Mouse (Mus musculus) spleen, postnatal 4 days (tissue): ENCODE results near the gene Pdzd8.

Experiments
- DNase-seq, 2 experiments: peaks; one replicate each; pipeline ENCODE4 v3.0.0; 2022; ENCODE audit warnings: low spot score in 2 of 2

Pdzd8 gene

DNA sequence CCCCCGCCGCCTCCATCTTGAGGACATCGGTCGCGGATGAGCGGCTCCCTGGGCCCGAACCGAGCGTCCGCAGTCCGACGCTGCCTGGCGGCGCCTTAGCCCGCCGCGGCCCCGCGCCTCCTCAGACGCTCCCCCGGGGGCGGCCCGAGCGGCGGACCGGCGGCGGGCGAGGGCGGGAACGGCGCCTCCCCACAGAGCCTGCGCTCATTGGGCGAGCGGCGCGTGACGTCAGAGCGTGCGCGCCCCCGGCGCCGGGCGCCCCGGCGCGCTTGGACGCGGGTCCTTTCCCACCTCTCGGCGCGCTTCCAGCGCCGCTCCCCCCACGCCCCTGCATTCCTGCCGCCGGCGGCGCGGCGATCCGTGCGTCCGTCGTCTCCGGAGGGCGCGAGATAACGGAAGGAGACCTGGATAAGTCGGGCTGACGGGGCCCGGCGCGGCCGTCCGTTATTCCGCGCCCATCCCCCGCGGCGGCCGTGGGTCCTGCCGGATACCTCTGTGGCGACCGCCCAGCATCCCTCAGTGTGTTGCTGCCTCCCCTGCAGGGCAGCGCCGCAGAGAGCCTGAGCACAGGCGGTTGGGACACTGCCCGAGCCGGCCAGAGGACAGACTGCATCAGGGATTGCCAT is at the start of gene Pdzd8:
Gene Pdzd8 (minus strand): TSS at position 123 of the 626 bp plus-strand sequence.
- DNase-seq: peak; percentile 89 to 95

DNA sequence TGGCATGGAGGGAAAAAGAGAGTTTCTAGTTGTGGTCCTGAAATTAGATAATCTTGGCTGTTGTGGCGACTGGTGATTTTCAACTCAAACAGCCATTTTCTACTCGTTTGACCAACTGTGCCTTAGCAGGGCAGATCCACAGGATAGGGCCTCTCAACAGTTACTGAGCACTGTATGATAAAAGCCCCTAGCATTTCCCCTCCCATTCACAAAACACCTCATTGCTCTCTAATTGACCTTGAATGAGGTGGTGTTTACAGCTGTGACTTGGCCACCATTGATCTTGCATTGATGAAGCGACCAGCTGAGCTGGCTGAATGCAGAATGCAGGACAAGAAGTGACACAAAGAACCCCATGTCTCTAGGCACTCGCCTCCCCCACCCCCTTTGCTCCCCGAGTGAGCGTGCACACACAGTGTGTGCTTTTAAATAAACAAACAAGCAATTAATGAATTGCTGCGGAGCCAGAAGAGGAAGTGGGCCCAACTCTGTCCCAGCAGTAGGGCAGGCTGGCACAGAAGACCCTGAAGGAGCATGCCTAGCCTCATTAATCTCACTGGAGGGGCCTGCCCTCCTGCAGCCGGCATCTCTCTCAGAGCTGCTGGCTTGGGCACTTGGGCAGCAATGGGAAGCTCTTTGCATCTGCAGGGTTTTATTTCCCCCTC is 48.3 kb upstream of the Pdzd8 start:
- DNase-seq: no peak

DNA sequence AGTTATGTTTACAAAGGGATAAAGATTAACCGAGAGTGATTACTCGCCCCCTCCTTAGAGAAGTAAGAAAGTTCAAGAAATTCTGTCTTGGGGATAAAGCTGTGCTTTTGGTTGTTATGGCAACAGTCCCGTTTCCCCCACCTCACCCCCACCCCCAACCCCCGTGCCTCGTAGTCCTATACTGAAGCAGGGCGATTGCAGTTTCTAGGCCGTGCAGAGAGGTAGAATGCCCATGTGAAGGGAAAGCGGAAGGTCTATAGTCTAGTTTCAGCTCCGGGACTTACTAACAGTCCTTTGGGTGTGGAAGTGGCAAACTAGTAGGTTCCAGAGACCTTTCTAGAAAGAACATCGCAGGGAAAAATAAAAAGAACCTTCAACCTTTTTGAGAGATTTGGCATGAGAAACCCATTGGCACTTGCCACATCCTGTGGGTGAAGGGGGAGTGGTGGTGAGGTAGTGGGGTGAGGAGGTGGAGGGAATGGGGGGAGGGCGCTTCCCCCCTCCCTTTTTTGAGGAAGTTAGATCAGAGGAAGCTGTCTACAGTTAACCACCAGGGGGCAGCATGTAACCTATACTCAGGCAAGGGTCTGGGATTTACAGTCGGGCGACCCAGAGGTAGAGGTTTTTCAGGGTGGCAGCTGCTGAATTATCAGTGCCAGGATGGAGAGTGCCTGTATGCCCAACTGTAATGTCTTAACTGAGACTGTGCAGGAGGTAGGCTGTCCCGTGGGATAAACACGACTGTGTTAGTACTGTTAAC is 43.4 kb upstream of the Pdzd8 start:
- DNase-seq: peak; percentile 72 to 86

DNA sequence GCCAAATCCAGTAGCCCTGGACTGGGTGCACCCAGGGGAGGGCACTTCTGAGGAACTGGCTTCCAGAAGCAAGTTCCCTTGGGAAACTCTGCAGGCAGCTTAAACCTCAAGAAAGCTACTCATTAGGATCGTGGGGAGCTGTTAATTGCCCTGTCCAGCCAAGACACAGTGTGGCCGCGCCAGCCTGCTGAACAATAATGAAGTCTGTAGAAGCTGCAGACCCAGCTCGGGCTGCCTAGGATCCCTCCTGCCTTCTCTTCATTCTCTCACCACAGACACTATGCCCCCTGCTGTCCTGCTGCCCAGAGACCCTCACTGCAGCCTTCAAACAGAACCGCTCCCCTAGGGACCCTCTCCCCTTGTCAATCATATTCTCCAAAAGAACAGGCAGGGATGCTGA is 42.8 kb upstream of the Pdzd8 start:
- no peak for DNase-seq

DNA sequence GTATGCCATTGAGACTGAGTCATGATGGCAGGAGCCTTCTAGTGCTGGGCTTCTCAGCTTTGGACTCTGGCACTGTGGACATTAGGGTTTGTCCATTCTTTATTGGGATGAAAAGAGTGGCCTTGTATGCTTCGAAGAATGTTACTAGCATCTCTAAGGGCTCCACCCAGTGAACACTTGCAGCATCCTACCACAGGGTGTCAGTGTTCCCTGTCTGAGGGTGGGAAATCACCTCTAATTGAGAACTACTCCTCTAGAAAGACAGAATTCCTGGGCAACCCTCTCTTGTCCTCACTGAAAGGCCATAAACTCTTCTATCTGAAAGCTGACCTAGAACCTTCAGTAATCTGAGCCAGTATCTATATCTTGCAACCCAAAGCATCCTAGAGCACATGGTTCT is 41.6 kb upstream of the Pdzd8 start:
- DNase-seq: peak in 1 of 2 experiments; percentile 33

DNA sequence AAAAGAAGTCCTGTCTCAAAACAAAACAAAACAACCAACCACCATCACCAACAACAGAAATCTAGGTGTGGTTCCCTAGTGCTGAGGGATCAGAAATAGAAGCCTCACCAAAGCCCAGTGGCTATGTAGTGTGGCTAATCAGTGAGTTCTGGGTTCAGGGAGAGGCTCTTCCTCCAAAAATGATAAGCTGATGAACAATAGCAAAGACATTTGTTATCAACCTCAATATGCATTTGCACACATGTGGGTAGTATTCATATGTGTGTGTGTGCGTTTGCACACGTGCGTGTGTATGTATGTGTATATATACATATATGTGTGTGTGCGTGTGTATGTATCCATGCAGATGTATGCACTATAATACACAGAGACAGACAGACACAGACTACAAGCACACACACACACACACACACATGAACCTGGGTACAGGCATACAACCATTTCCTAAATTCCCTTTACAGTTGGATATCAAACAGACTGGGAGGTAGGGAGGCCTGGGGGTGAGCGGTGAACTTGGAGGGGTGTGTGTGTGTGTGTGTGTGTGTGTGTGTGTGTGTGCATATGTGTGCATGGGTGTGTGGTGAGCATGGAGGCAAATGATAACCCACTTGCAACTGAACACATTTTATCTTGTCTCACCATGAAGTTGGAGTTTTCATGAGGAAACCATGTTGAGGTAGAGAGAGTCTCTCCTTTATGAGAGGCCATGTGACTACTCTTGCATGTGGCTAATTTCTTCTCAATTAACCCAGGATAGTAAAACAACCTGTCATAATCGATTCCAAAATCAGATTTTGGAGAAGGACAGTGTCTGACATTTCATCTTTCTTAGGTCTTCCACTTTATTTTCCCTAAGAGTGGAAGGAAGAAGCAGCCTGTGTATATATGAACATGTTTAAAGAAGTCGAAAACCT is 39.3 kb upstream of the Pdzd8 start:
- no peak for DNase-seq

DNA sequence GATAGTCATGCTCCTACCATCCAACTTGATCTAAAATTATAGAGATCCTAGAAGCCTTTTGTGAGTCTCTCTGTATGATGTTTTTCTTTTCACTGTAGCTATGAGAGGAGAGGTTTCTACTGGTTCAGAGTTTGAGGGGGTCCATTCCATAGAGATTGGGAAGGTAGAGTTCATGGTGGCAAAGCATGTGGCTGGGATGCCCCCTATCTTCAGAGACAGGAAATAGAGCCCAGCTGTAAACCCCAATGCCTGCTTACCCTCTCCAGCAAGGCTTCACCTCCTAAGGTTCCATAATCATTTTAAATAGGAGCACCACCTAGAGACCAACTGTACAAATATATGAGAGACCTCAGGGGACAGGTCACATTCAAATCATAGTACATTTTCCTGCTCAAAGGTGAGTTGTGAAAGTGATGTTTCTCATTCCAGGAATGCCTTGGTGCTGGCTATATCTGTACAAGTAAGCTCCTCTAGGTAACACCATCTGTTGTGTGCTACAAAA is 36.9 kb upstream of the Pdzd8 start:
- no peak for DNase-seq

DNA sequence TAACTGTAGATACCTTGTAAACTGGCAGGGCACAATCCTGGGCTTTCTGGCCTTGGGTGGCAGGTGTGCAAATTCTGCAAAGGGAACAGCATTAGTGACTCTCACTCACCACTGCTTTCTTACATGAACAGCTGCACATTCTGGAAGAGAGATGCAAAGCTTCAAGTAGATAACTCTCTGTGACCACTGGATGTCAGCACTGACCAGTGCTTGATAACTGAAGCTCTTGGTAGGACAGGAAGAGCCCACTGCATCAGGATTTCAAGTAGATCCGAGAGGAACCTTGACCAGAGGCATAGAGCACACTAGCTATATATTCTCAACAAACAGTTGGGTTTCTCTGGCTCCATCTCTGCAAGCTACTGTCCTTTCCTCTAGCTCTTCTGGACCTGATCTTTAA is 34.4 kb upstream of the Pdzd8 start:
- no peak for DNase-seq

DNA sequence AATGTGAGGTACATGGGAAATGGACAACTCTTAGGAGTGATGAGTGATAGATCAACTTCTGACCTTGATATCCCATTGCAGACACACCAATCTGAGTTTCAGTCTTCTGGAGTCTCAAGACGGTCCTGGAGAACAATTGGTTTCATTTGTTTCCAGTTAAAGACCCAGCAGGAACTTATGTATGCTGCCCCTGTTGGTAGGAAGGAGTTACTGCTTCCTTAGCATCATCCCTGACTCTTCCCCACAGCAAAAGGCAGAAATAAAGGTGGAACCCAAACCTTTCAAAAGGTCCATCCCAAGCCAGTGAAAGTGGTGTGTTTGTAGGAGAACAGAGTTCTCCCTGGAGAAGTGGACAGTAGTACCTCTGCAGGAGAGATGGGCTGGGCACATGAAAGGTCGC is 30.9 kb upstream of the Pdzd8 start:
- DNase-seq: no peak

DNA sequence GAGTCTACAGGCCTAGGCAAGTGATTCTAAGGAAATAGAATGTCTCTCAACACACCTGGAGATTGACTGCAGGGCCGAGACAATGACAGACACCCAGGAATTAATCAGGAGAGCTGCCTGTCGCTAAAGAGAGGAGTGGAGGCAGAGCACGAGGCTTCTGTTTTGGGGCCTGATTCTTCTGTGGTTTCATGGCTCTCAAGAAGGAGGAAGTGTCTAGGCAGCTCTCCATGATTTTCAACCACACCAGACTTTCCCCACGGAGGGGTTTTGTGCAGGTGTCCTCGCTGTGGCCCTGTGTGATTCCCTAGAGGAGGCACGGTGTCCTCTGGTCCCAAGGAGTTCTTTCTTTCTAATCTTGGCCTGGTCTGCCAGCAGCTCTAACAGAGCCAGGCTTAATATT is 29.4 kb upstream of the Pdzd8 start:
- no peak for DNase-seq

DNA sequence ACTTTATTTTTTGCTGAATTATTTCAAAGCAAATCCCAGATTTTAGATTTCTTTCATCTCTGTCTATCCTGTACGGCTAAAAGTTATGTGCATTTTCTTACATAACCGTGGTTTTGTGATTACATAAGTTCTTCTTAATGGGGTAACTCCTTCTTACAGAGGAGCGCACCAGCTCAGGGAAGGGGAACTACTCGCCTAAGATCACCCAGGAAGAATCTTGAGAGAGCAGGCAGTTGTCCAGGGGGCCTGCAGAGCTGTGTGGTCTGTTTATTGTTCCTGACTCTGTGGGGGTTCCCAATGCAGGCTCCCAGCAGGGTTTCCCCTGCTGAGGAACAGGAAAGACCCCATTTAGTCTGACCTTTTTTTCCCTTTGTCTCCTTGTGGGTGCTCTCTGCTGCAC is 27.3 kb upstream of the Pdzd8 start:
- DNase-seq: no peak

DNA sequence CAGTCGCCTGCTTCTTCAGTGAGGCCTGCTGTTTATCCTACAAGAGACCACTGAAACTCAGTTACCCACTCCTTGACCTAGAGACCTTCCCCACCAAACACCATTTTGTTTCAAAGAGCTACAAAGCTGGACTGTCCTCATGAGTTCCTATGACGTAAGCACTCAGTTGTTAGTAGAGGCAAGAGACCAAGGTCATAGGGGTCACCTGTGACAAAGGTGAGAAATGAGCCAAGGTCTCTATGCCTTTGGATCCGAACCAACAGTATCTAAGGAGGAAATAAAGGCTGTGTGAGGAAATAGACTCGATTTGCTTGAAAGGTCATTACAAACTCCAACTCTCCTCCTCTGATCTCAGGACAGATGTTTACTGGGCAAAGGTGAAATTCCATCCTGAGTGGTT is 25.4 kb upstream of the Pdzd8 start:
- no peak for DNase-seq

DNA sequence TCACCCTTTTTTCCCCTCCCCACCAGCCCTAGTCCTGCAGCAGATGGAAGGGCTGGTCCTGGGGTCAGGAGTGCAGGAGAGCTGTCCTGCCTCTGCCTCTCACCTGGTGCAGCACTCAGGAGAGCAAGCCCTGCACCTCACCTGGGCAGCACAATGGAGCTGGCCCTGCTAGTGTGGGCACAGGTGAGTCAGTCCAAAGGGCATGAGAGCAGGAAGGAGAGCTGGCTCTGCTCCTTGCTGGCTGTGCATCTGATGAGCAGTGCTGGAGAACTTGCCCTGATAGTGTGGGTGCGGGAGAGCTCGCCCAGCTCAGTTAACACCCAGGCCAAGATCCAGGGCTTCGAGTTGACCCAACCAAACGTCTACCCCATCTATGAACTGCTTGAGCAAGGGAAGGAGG is 22.3 kb upstream of the Pdzd8 start:
- DNase-seq: no peak

DNA sequence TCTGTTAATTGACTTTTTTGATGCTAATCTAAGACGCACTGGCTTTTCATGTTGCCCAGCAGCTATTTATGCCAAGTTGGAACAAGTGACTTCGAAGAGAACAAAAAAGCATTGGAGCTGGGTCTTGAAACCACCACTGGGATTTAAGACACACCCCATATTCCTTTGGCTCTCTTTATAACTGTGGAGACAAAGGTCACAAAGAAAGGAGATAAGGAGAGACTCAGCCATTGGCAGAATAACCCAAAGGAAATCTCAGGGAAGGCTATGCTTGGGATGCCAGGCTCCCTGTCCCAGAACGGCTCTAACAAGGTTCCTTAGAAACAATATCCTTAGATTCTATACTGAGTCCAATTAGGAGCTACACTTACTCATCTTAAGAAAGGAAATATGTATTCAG is 21.1 kb upstream of the Pdzd8 start:
- no peak for DNase-seq

DNA sequence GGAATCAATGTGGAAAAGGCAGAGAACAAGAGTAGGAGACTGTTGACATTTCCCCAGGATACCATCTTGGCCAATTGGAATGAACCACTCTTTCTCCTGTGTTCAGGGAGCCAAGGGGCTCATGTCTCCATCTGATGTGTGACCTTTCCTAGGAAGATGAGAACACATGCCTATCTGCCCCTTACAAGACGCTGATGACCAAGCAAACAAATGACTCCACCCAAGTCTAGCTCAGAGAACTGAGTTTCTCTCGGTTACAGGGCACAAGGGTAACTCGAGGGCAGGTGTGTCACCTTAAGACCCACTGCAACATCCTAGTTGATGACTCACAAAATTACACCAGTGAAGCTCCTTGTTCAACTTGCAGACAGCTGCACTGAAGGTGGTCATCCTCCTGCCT is 18.1 kb upstream of the Pdzd8 start:
- no peak for DNase-seq

DNA sequence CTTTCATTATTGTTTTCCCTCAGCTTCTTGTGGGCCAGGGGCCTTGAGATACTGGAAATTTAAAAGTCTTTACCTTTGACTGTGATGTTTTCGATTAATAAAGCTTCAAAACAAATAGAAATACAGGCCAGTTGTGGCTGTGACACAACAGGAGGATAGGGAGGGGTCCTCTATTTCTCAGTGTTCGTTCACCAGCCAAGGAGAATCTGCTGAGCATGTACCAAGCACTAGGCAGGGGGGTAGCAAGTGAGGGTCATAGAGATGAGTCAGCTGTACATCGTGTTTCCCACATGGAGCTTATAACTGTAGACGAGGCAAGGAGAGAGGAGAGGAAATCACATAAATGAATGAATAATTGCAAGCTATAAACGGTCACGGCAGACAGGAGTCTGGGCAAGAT is 17.1 kb upstream of the Pdzd8 start:
- DNase-seq: no peak

DNA sequence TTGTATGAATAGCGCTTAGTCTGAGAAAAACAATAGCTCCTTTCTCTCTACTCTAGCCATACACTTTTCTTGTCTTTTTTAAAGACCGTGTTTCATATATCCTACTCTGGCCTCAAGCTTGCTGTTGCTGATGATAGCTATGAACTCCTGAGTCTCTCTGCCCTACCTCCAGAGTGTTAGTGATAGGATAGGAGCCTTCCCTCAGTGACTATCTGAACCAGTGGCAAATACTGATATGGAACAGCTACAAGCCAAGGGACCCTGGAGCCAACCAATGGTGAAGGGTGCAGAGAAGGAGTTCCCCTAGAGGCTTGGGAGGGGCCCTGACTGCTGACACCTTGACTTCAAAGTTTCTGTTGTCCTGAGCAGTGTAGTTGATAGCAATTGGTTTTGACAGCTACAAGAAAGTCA is 14.9 kb upstream of the Pdzd8 start:
- peak in 1 of 2 experiments; percentile 45 for DNase-seq

DNA sequence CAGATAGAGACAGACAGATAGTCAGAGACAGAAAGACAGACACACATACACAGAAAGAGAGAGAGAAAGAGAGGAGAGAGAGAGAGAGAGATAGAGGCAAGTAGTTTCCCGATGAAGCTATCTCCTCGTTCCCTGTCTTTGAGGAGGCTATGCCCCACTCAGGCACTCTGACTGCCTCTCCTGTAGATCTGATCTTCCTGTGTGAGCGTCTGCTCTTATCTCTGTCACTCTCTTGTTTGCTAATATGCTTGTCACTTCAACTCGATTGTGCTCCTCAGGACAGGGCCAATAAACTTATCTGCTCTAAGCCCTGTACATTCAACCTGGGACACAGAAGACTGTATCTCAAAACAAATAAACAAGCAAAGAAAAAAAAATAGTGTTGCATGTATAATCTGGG is 13.6 kb upstream of the Pdzd8 start:
- no peak for DNase-seq

DNA sequence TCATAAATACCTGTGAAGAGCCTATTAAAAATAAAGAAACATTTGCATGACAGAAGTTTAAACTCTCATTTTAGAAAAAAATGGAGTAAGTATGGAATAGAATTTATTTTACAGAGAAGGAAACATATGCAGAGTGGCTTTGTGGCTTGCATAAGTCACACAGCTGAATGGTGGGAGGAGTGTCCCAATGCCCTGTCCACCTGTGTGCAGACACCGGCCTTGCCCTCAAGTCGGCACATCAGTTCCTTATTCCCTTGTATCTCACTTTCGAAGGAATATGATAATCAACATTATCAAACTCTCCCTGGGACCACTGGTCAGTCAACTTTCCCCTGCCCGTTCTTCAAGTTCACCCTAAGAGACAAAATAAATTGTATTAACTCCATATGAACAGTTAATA is 12.3 kb upstream of the Pdzd8 start:
- DNase-seq: peak in 1 of 2 experiments; percentile 54

DNA sequence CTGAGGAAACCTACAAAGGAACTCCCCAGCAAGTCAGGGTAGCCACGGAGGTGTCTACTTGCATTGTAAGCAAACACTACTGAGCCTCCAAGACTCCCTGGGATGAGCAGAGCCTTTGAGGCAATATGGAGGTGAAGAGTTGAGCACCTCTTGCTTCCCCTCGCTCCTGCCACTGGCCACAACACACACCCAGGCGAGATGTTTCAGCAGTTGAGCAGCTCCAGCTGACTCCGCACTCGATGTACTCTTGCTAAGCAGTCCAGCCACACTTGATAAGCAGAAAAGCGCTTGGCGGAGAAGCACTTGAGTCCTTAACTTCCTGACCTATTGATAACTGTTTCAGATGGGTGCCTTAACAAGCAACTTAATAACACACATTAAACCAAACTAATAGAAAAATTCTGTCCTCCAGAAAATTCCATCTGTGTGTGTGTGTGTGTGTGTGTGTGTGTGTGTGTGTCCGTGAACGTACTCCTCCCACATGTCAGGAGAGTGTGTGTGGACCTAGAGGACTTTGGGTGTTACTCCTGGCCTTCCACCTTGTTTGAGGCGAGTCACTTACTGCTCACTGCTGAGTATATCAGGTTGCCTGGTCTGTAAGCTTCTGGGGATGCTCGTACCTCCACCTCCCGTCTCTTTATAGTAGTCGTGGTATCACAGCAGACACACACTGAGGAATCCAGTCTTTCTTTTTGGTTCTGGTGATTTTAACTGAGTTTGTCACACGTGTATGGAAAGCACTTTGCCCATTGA is 11.4 kb upstream of the Pdzd8 start:
- DNase-seq: peak in 1 of 2 experiments; percentile 59

DNA sequence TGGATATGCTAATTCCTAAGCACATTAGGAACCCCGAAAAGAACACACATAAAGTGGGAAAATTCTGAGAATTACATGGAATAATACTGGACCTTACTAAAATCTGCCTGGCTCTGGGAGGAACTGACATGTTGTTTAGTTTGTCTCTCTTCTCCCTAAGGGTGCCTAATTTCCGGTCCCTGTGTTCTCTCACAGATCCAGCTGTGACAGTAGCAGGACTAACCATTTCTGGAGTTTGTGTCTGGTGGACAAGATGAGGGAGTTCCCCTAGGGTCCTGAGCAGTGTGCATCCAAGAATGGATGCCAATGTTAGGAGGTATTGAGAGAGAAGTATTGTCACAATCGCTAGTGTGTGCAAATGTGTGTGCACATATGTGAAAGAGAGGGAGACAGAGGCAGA is 10.8 kb upstream of the Pdzd8 start:
- no peak for DNase-seq
